Mouse (Mus musculus): ENCODE measurements around the gene Vdac2.

- TF ChIP-seq CTCF (IDR thresholded peaks at IDR 0.05; ENCODE audit: extremely low read depth, insufficient read depth, low read length) (no peak), POLR2A (IDR thresholded peaks at IDR 0.05; ENCODE audit: extremely low read depth, insufficient read depth, low read length) (no peak)
These were observed 67.3 kb downstream of the Vdac2 start for GRCm38 (mm10) chr14:21892341-21892659.
